Comparison of ENCODE assay signal across 13 mouse cellular contexts in the genomic region with DNA sequence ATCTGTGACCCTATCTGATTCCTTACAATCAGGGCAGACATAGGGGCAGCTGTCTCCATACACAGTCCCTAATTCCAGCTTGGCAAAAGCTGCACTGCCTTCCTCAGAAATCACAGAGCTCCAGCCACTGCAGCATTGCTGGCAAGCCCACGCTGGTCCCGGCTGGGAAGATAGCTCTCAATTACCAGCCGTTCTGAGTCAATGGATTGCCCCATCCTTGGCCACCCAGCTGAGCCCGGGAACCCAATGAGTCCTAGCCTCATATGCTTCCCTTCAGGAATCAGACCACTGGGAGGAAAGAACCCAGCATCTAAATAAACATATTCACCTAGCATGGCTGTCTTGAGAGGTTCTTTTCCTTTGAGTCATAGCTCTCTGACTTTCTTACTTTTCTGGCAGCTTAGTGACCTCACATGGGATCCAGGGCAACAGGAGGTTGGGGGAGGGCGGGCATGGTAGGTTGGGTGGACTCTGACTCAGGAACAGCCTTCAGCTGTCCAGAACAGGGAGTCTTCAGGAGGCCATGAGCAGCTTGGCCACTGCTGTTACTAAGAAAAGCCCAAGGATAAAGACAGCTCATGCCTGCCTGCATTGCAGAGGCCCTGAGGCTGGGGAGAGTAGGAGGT.
DNase-seq lines count a peak whose midpoint lies in the region; ATAC-seq and TF ChIP-seq lines count a peak whose summit lies in the region.
"Had no signal": no experiment of that assay in that cellular context is flagged by ENCODE, and none has a peak within 500 bp of the region (broad histone marks: within the 10 kb centered on the region; RNA-seq: fewer than 3 reads in every experiment).

No protein-coding gene starts in this region.

- no peaks in the 10 kb centered on the region for H3K27me3 ChIP-seq in kidney, postnatal 0 days (ENCODE audit: insufficient read depth, low read length)
- no peaks in the 10 kb centered on the region for H3K27me3 ChIP-seq in kidney, adult 2 months (replicated peaks; ENCODE audit: control insufficient read depth, insufficient read depth, low read length)
- H3K27me3 ChIP-seq: limb, embryonic 12.5 days; lung, embryonic 15.5 days; midbrain, embryonic 13.5 days; neural tube, embryonic 13.5 days had no signal

- no peak for TF ChIP-seq POLR2A in kidney, adult 2 months (IDR thresholded peaks at IDR 0.05; ENCODE audit: low read depth, low read length)
- no peak for TF ChIP-seq POLR2A in brain, embryonic 14.5 days (IDR thresholded peaks at IDR 0.05; ENCODE audit: borderline replicate concordance, extremely low read depth, insufficient read depth, insufficient read length, poor library complexity, severe bottlenecking)

- no peak overlapping the region for H3K9ac ChIP-seq in kidney, postnatal 0 days (ENCODE audit: low read depth, low read length)
- H3K9ac ChIP-seq: limb, embryonic 12.5 days; lung, embryonic 15.5 days; midbrain, embryonic 13.5 days; neural tube, embryonic 13.5 days had no signal

- H3K27ac ChIP-seq in kidney, postnatal 0 days = no peak overlapping the region
- no peak overlapping the region for H3K27ac ChIP-seq in kidney, adult 2 months (ENCODE audit: insufficient read depth, low read depth, low read length)
- H3K27ac ChIP-seq: limb, embryonic 12.5 days; lung, embryonic 15.5 days; midbrain, embryonic 13.5 days; neural tube, embryonic 13.5 days had no signal

- DNase-seq in kidney, postnatal 0 days (ENCODE audit: low spot score) = no peak
- DNase-seq in kidney, adult 2 months = no peak
- peak; percentile 33 for DNase-seq in 3134 (ENCODE audit: extremely low read depth, insufficient read length, low spot score)
- DNase-seq in Muller cell, postnatal 12 days (ENCODE audit: inconsistent ontology term) = peak; percentile 71
- peak; percentile 16 for DNase-seq in brain, embryonic 14.5 days (ENCODE audit: low read depth)
- DNase-seq in layer of hippocampus, adult 18-20 months (ENCODE audit: low spot score in 2 of 2) = no peak
- no peak for DNase-seq in urinary bladder, postnatal 10 days (ENCODE audit: low spot score)
- DNase-seq: right cerebral cortex, postnatal 25 days had no signal

- ATAC-seq in kidney, postnatal 0 days (replicated peaks; ENCODE audit: low FRiP score, low read depth) = peak; percentile 67; the same call in 1 of the 2 replicates
- ATAC-seq: activated CD4-positive, CD25-positive, alpha-beta regulatory T cell, adult 4 months; midbrain, embryonic 13.5 days had no signal

- H3K4me2 ChIP-seq in kidney, postnatal 0 days (ENCODE audit: low read length) = no peak overlapping the region
- H3K4me2 ChIP-seq: limb, embryonic 12.5 days; lung, embryonic 15.5 days; midbrain, embryonic 13.5 days; neural tube, embryonic 13.5 days had no signal

- no peaks in the 10 kb centered on the region for H3K9me3 ChIP-seq in kidney, postnatal 0 days (replicated peaks; ENCODE audit: low read length)
- H3K9me3 ChIP-seq: limb, embryonic 12.5 days; lung, embryonic 15.5 days; midbrain, embryonic 13.5 days; neural tube, embryonic 13.5 days had no signal

- no peaks in the 10 kb centered on the region for H3K4me1 ChIP-seq in kidney, postnatal 0 days (replicated peaks; ENCODE audit: insufficient read depth, low read length)
- H3K4me1 ChIP-seq in kidney, adult 2 months (ENCODE audit: control insufficient read depth, insufficient read depth, low read length) = no peaks in the 10 kb centered on the region

- H3K36me3 ChIP-seq in kidney, postnatal 0 days (ENCODE audit: insufficient read depth, low read length) = no peaks in the 10 kb centered on the region
- H3K36me3 ChIP-seq in kidney, adult 2 months (ENCODE audit: control insufficient read depth, insufficient read depth, low read length) = no peaks in the 10 kb centered on the region
- H3K36me3 ChIP-seq: limb, embryonic 12.5 days; lung, embryonic 15.5 days; midbrain, embryonic 13.5 days; neural tube, embryonic 13.5 days had no signal

- no peak for TF ChIP-seq CTCF in kidney, postnatal 0 days (IDR thresholded peaks at IDR 0.05; ENCODE audit: low read depth)
- no peak for TF ChIP-seq CTCF in kidney, adult 2 months (conservative IDR thresholded peaks at IDR 0.05; ENCODE audit: insufficient read depth, insufficient read length, low read depth, low read length)
- TF ChIP-seq CTCF in brain, embryonic 14.5 days (IDR thresholded peaks at IDR 0.05; ENCODE audit: borderline replicate concordance, extremely low read depth, insufficient read depth, insufficient read length) = no peak

- H3K4me3 ChIP-seq in kidney, postnatal 0 days (replicated peaks; ENCODE audit: low read depth, low read length) = no peak overlapping the region
- H3K4me3 ChIP-seq in kidney, adult 2 months (ENCODE audit: insufficient read depth, low read depth, low read length) = no peak overlapping the region
- H3K4me3 ChIP-seq: limb, embryonic 12.5 days; lung, embryonic 15.5 days; midbrain, embryonic 13.5 days; neural tube, embryonic 13.5 days had no signal

- 49% methylated on average over 5 of the region's 5 CpGs for WGBS in kidney, postnatal 0 days
- WGBS in kidney, adult 2 months = 40% methylated on average over 5 of the region's 5 CpGs

Comparison
In these comparisons a context has a peak if more than half of its experiments do, and no peak if none do; other contexts are left out.
1. DNase-seq: peak in 3134 (single experiment), Muller cell, postnatal 12 days (single experiment) and brain, embryonic 14.5 days (single experiment); none in kidney, postnatal 0 days (single experiment), kidney, adult 2 months (single experiment), layer of hippocampus, adult 18-20 months (0 of 2) and urinary bladder, postnatal 10 days (single experiment).